Mouse (Mus musculus) heart, postnatal 0 days (tissue): ENCODE measurements around the gene 9130023H24Rik.

Source experiments
- CTCF ChIP-seq: IDR thresholded peaks from 2 replicates; pipeline ENCODE4 v1.5.1; 2016; ENCODE audit warnings: antibody characterized with exemption, control low read depth, low read depth
- EP300 ChIP-seq: IDR thresholded peaks from 2 replicates; pipeline ENCODE4 v1.6.1; 2016; ENCODE audit warnings: antibody characterized with exemption, low read depth

- TF ChIP-seq CTCF (no peak), EP300 (no peak)
Observed at GRCm38 (mm10) chr7:128279750-128280149, 41.9 kb upstream of the 9130023H24Rik start.
